Mouse (Mus musculus): Measurements from ENCODE around the gene 4932411N23Rik.
"Not testable (repeated sequence)": the region's sequence is repeated elsewhere in the genome, so short reads cannot be mapped to it uniquely, and the experiment has no call there.

The 4932411N23Rik gene

GRCm38 (mm10) chrX:126815768-126816167 is at the start of gene 4932411N23Rik:
4932411N23Rik (minus strand) TSS chrX:126815868.
- DNase-seq (ENCODE audit: low spot score in 2 of 2): no peak

GRCm38 (mm10) chrX:126779895-126780294 is 35.8 kb downstream of the 4932411N23Rik start:
- no peak for DNase-seq (ENCODE audit: low spot score in 2 of 2)

- peak; percentile 2 to 17 for DNase-seq (ENCODE audit: low spot score in 2 of 2)
These were observed 38.0 kb downstream of the 4932411N23Rik start for GRCm38 (mm10) chrX:126777643-126778042.

- DNase-seq (ENCODE audit: low spot score in 2 of 2): not testable (repeated sequence)
These were observed 40.8 kb downstream of the 4932411N23Rik start for GRCm38 (mm10) chrX:126774846-126775245.

- DNase-seq (ENCODE audit: low spot score in 2 of 2): peak in 1 of 2 experiments; percentile 10
These were observed 42.2 kb downstream of the 4932411N23Rik start for GRCm38 (mm10) chrX:126773511-126773910.

All from cerebellum, postnatal 4 days (tissue).